Mouse (Mus musculus) thymus, adult 2 months (tissue): ENCODE measurements around the gene Upk1a.

Experiments
- CTCF ChIP-seq: fragments of 200-500 bp; IDR thresholded peaks from 2 replicates; pipeline ENCODE4 v1.5.1; 2012; ENCODE audit warnings: mild to moderate bottlenecking, control low read depth, low read length, moderate library complexity, borderline replicate concordance; ENCODE audit not compliant: control insufficient read depth, poor library complexity, insufficient read depth; ENCODE audit errors: extremely low read depth
- POLR2A ChIP-seq: fragments of 200-500 bp; IDR thresholded peaks from 2 replicates; pipeline ENCODE4 v1.6.1; 2012; ENCODE audit warnings: mild to moderate bottlenecking, low read length, control low read depth, moderate library complexity; ENCODE audit not compliant: control insufficient read depth, poor library complexity, insufficient read depth; ENCODE audit errors: extremely low read depth

DNA sequence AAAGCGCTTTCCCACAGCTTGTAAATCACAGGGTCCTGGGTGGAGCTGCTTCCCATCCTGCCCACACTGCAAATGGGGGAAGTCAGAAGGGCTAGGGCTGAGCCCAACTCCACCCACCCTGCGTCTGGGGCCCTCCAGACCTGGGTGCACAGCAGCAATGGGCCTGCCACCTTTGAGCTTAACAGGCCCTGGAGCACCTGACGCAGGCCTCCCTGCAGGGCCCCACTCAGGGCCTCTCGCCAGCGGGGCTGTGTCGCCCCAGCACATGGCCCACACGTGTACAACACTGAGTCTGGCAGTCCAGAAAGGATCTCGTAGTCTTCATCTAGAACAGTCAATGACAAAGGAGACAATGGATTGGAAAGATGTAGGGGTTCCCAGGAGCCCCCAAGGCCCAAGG is 32.7 kb downstream of the Upk1a start:
- TF ChIP-seq CTCF (no peak), POLR2A (no peak)
